Mouse (Mus musculus): Measurements from ENCODE around the gene Lrrc8b.

DNA sequence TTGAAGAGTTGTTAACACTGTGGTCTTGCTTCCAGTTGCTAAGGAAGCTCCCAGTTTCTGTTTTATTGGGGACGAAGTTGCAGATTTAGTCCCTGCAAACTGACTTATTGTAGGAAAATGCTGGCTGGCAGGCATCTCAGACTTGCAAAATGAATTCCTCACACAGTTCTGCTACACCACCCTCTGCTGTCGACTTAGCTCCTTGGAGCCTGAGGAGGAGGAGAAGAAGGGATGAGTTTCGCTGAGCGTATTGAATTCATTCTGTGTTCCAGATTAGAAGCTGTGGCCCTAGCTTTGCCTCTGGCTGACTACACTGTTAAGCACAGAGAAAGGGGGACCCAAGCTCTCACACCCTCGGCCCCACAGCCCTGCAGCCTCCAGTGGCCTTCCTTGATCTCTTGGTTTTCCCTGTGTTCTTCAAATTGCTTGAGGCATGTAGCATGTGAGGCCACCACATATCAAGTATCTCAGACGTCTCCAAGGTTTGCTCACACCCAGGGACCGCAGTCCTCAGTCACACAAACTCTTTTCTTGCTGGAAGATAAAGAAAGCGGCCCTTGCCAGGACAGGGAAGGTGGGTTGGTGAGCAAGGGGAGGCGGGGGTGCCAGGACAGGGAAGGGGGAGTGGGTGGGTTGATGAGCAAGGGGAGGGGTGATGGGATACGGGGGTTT, 78.8 kb downstream of the Lrrc8b start:
- TF ChIP-seq CTCF (conservative IDR thresholded peaks at IDR 0.05; ENCODE audit: low read length): no peak
- no peak for TF ChIP-seq POU5F1 (IDR thresholded peaks at IDR 0.05; ENCODE audit: borderline replicate concordance, low read length)

Data from E14TG2a.4 (cell line).